Mouse (Mus musculus) adrenal gland, adult (tissue): ENCODE results near the gene Myo6.

Experiments
- DNase-seq, 2 experiments: peaks; one replicate each; pipeline ENCODE4 v3.0.0; 2022 to 2023; ENCODE audit warnings: low spot score in 1 of 2; ENCODE audit not compliant: inconsistent age in 2 of 2

Gene Myo6

GRCm38 (mm10) chr9:80180771-80181170, 15.9 kb downstream of the Myo6 start:
- no peak for DNase-seq

DNA sequence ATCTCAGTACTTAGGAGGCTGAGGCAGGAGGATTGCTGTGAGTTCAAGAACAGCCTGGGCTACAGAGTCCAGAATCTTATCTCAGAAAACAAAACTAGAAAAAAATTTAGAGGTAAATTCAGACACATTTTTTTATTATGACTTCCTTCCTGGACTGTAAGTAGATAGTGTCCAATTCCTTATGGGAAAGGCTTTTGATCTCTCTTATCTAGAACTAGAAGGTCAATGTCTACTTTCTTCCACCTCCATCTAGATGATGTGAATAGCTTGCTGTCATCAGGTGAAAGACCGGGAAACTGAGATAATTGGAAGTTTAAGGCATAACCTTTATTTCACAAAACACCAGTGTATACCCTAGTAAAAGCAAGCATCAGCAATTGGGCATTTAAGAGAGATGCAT, 16.9 kb downstream of the Myo6 start:
- DNase-seq, result no peak

GRCm38 (mm10) chr9:80184138-80184537, 19.3 kb downstream of the Myo6 start:
- no peak for DNase-seq

GRCm38 (mm10) chr9:80185737-80186136, 20.9 kb downstream of the Myo6 start:
- DNase-seq, result no peak

- DNase-seq, result no peak
Observed at GRCm38 (mm10) chr9:80186693-80187092, 21.9 kb downstream of the Myo6 start.

DNA sequence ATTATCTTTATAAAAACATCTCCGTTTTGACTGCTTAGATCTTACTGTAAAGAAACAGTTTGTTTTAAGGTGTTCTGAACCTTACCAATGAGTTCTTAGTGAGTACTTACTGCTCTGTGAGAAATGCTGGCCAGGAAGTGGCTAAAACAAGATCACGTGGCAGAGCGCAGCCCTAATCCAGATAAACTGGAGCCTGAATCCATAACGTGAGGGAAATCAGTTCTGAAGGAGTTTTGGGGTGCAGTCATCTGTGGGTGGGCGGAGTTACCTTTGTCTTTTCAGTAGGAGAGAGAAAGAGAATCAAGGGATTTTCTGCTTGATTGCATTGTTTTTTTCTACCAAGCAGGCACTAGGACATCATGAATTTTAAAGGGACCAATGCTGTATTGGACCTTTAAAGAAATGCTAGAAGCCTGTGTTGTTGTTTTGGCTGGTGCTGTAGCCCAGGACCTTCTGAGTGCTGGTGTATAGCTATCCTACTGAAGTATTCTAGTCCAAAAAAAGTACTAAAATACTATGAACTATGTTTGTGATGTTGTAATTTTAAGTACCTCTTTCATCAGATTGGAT, 23.6 kb downstream of the Myo6 start:
- no peak for DNase-seq

- DNase-seq, result no peak
Observed at GRCm38 (mm10) chr9:80191240-80191639, 26.4 kb downstream of the Myo6 start.

DNA sequence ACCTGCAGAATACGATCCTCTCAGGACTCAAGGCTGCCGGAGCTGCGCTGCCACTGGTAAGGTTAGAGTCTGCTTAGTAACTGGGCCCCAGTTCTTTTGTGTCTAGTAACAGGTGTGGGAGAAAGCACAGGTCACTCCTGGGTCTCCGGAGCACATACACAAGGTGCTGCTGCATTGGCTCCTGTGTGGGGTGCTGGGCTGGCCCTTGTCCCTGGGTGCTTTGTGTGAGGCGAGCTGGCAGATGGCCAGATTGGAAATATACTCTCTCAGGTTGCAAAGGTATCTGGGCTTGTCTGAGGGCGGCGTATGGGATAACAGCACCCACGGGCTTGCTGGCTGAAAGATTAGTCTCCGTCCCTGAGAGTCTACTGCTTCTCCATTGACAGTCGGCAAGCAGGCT, 27.5 kb downstream of the Myo6 start:
- no peak for DNase-seq

DNA sequence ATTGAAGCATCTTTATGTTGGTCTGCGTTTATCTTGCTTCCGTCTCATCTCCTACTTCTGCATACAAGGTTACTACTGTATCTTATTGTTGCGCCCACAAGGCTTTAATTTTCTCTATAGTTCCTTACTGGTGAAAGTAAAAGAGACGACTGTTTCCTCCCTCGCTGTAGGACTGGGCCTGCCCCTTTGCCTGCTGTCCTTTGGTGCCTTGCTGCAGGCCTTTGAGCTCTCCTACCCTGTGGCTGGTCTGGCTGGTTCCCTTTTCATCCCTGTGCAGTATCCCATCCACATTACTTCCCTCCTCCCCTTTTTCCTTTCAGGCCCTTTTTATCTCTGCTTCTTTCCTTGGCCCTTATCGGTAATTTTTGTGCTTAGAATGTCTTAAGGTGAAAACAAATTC, 29.6 kb downstream of the Myo6 start:
- no peak for DNase-seq

DNA sequence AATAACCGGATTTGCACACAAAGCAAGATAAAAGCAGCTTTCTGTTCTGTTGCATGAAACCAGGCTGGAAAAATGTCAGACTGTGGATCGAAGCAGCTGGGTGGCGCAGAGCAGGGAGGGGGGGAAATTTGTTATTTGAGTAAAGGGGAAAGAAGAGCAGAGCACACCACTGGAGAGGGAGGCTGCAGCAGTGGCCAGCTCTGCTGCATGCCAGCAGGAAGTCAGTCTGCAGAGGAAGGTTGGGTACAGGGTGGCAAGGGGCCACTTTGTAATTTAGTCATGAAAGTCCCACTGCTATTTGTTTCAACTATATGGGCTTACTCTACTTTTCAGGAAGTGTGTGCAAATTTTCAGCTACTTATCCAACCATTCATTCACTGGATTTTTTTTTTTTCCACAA, 31.3 kb downstream of the Myo6 start:
- no peak for DNase-seq

GRCm38 (mm10) chr9:80197233-80197632, 32.4 kb downstream of the Myo6 start:
- DNase-seq, result no peak

GRCm38 (mm10) chr9:80200855-80201254, 36.0 kb downstream of the Myo6 start:
- DNase-seq, result no peak

GRCm38 (mm10) chr9:80202374-80203060, 37.7 kb downstream of the Myo6 start:
- DNase-seq, result no peak

DNA sequence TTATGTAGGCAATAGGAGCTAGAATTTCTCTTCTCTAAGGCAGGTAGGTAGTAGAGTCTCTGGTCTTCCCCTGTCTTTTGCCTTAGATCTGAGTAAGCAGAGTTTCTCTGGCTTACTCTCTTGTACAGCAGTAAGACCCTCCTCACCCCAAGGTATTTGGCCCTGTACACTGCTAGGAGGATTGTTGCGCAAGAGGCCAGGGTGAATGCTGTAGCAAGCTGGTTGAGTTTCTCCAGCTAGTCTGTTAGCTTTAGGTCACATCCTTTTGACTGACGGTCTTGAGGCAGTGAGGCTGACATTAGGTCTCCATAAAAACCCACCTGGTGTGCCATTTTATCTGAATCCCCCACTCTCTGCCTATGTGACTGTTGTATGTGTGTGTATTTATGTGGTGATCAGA, 43.9 kb downstream of the Myo6 start:
- DNase-seq, result no peak

- no peak for DNase-seq
Observed at GRCm38 (mm10) chr9:80209459-80209858, 44.6 kb downstream of the Myo6 start.

- no peak for DNase-seq
Observed at GRCm38 (mm10) chr9:80210096-80210495, 45.3 kb downstream of the Myo6 start.

GRCm38 (mm10) chr9:80213428-80213827, 48.6 kb downstream of the Myo6 start:
- DNase-seq, result no peak

DNA sequence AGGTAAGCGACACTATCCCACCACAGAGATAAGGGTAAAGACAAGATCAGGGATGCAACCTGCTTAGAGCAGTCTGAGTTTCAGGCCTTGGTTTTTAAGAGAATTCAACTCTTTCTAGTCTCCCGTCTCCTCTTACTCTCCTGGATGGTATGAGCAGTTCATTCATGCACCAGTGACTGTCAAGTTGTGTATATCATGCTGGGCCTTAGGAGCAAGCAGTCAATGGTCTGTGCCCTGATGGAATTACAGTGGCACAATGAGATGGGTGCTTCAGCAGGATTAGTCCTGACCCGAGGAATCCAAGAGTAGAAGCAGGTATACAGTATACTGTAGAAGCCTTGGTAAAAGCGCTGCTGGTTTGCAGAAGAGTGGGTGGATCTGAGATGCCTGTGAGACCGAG, 50.7 kb downstream of the Myo6 start:
- DNase-seq, result no peak

DNA sequence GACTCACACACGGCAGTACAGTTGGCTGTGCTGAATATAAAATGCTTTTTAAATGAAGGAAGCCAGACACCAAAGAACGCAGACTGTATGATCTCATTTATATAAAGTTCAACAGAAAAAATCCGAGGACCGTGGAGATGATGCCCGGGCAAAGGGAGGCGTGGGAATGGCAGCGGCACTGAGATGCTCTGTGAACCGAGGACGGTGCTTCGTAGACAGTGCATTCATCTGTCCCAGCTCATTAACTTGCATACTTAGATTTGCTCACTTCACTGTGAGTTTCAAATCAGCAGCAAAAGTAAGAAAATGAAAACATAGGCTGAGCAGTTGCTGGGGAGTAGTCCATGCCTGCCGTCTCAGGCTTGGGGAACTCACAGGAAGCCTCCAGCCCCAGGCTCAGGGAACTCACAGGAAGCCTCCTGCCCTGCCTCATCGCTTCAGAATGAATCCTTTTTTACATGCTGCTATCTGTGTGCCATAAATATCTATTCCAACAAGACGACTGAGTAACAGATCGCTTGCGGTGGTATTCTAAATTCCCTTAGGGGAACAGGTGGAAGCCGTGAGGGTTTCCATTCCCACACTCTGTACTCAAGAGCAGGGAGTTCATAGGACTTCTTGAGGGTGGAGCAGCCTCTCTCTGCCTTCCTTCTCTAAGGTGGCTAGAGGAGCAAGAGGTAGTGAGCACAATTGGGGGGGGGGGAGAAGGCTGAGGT, 52.1 kb downstream of the Myo6 start:
- no peak for DNase-seq

GRCm38 (mm10) chr9:80218718-80219117, 53.9 kb downstream of the Myo6 start:
- DNase-seq, result no peak

DNA sequence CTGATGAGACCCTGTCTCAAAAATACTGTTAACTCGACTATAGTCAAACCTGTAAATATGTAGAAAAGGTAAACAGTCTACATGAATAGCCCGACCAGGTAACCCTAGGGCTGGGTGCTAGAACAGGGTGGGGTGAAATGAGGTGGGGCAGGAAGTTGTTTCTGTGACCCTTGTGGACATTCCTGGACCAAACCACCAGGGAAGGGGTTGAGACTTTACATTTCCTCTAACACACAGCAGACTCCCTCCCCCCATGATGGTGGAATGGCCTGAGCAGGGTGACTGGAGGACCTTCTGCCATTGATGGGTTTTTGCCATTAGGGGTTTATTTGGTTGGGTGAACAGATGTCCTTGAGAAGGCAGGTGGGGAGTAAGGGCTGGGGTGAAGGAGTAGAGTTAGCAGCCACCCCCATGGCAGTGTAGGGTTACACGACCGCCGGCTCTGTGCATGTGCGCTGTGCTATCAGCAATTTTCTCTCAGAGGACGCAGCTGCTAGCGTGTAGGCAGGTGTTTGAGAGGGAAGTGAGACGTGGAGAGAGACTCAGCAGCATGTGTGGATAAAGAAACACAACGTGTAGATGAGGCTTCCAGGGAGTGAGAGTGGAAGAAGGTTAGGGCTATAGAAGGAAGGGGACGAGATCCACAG, 59.3 kb downstream of the Myo6 start:
- DNase-seq, result no peak
